Mouse (Mus musculus) heart, postnatal 10 days (tissue): ENCODE data around the gene Mpzl3. TPM values are rescaled to one million over a fixed set of nuclear protein-coding genes. Genes with fewer than 3 reads are reported as not detected.

Source experiments
- DNase-seq, 2 experiments: peaks; one replicate each; pipeline ENCODE4 v3.0.0; 2021
- intact Hi-C: fragments of 180-260 bp; cut with DNase I; formaldehyde crosslinking; loops from one replicate; pipeline ENCODE4 v1.15.1; 2025
- total RNA-seq, 2 experiments: library from RNA; stranded (reverse); gene quantifications; 2 replicates each; pipeline ENCODE4 v1.2.3; 2021

The Mpzl3 gene
- total RNA-seq, 2 experiments from 2014 or later, result 0.82 to 2.1 TPM

GRCm38 (mm10) chr9:45042056-45042720, 12.8 kb upstream of the Mpzl3 start:
- intact Hi-C loops, result no loop called here
- peak; percentile 16 to 27 for DNase-seq

GRCm38 (mm10) chr9:45042947-45043346, 12.0 kb upstream of the Mpzl3 start:
- intact Hi-C loops, result no loop called here
- DNase-seq, result no peak

- no peak for DNase-seq
- intact Hi-C loops, result loop anchor here (5.0 kb wide), 1 partner anchor 90 kb away; the partner anchor contains the start of gene Scn4b
These were observed 8.0 kb upstream of the Mpzl3 start for GRCm38 (mm10) chr9:45046973-45047372.

GRCm38 (mm10) chr9:45048511-45048910, 6.5 kb upstream of the Mpzl3 start:
- DNase-seq, result peak; percentile 22 to 23
- intact Hi-C loops, result loop anchor here (5.0 kb wide), 1 partner anchor 89 kb away; the partner anchor contains the start of gene Scn4b

GRCm38 (mm10) chr9:45049731-45050130, 5.3 kb upstream of the Mpzl3 start:
- intact Hi-C loops, result loop anchor here (5.0 kb wide), 1 partner anchor 88 kb away; the partner anchor contains the start of gene Scn4b
- no peak for DNase-seq

GRCm38 (mm10) chr9:45050301-45050700, 4.7 kb upstream of the Mpzl3 start:
- no peak for DNase-seq
- intact Hi-C loops, result no loop called here

- DNase-seq, result no peak
- intact Hi-C loops, result no loop called here
These were observed 3.4 kb downstream of the Mpzl3 start for GRCm38 (mm10) chr9:45058304-45058940.

GRCm38 (mm10) chr9:45060151-45060550, 5.2 kb downstream of the Mpzl3 start:
- intact Hi-C loops, result no loop called here
- no peak for DNase-seq

- intact Hi-C loops, result no loop called here
- no peak for DNase-seq
These were observed 7.7 kb downstream of the Mpzl3 start for GRCm38 (mm10) chr9:45062677-45063076.

GRCm38 (mm10) chr9:45064421-45064820, 9.4 kb downstream of the Mpzl3 start:
- no peak for DNase-seq
- intact Hi-C loops, result no loop called here

- DNase-seq, result no peak
- intact Hi-C loops, result no loop called here
These were observed 11.7 kb downstream of the Mpzl3 start for GRCm38 (mm10) chr9:45066735-45067134.

GRCm38 (mm10) chr9:45071800-45072199, 16.8 kb downstream of the Mpzl3 start:
- intact Hi-C loops, result no loop called here

GRCm38 (mm10) chr9:45077859-45078258, 22.9 kb downstream of the Mpzl3 start:
- intact Hi-C loops, result no loop called here
- no peak for DNase-seq

More at GRCm38 (mm10) chr9:45071800-45072199, 16.8 kb downstream of the Mpzl3 start:
- DNase-seq, result no peak

- peak in 1 of 2 experiments; percentile 2 for DNase-seq
- intact Hi-C loops, result no loop called here
These were observed 24.0 kb downstream of the Mpzl3 start, which contains the start of gene Jaml for GRCm38 (mm10) chr9:45079011-45079410. Gene Jaml (plus strand): TSS chr9:45079183.

- intact Hi-C loops, result no loop called here
- no peak for DNase-seq
These were observed 28.1 kb downstream of the Mpzl3 start for GRCm38 (mm10) chr9:45083132-45083531.

- peak in 1 of 2 experiments; percentile 3 for DNase-seq
- intact Hi-C loops, result no loop called here
These were observed 29.6 kb downstream of the Mpzl3 start for GRCm38 (mm10) chr9:45084556-45084955.

GRCm38 (mm10) chr9:45085741-45086690, 31.0 kb downstream of the Mpzl3 start:
- intact Hi-C loops, result no loop called here

GRCm38 (mm10) chr9:45088040-45088439, 33.1 kb downstream of the Mpzl3 start:
- intact Hi-C loops, result no loop called here
- DNase-seq, result no peak

More at GRCm38 (mm10) chr9:45085741-45086690, 31.0 kb downstream of the Mpzl3 start:
- DNase-seq, result no peak

- intact Hi-C loops, result no loop called here
- DNase-seq, result no peak
These were observed 35.8 kb downstream of the Mpzl3 start for GRCm38 (mm10) chr9:45090811-45091210.

- intact Hi-C loops, result no loop called here
- DNase-seq, result no peak
These were observed 37.7 kb downstream of the Mpzl3 start for GRCm38 (mm10) chr9:45092641-45093040.
